Mouse (Mus musculus): ENCODE measurements around the gene Cenpf.

The Cenpf gene

GRCm38 (mm10) chr1:189687654-189688387, at the start of gene Cenpf:
TSS of gene Cenpf (minus strand) at chr1:189688086.
- peak; percentile 94 for DNase-seq (ENCODE audit: low spot score)

- DNase-seq (ENCODE audit: low spot score): no peak
Observed at GRCm38 (mm10) chr1:189732156-189732555, 44.3 kb upstream of the Cenpf start.

GRCm38 (mm10) chr1:189731697-189732096, 43.8 kb upstream of the Cenpf start:
- DNase-seq (ENCODE audit: low spot score): no peak

- no peak for DNase-seq (ENCODE audit: low spot score)
Observed at GRCm38 (mm10) chr1:189729141-189729815, 41.4 kb upstream of the Cenpf start.

GRCm38 (mm10) chr1:189728784-189729115, 40.9 kb upstream of the Cenpf start:
- DNase-seq (ENCODE audit: low spot score): no peak

GRCm38 (mm10) chr1:189727884-189728783, 40.2 kb upstream of the Cenpf start, which contains the start of gene Ptpn14:
TSS of gene Ptpn14 (plus strand) at chr1:189728268.
- DNase-seq (ENCODE audit: low spot score): peak; percentile 74

GRCm38 (mm10) chr1:189727346-189727883, 39.5 kb upstream of the Cenpf start:
- DNase-seq (ENCODE audit: low spot score): peak; percentile 43

- DNase-seq (ENCODE audit: low spot score): no peak
Observed at GRCm38 (mm10) chr1:189726121-189726520, 38.2 kb upstream of the Cenpf start.

GRCm38 (mm10) chr1:189718600-189718999, 30.7 kb upstream of the Cenpf start:
- DNase-seq (ENCODE audit: low spot score): no peak

- no peak for DNase-seq (ENCODE audit: low spot score)
Observed at GRCm38 (mm10) chr1:189717546-189717945, 29.7 kb upstream of the Cenpf start.

GRCm38 (mm10) chr1:189715915-189716797, 28.3 kb upstream of the Cenpf start:
- DNase-seq (ENCODE audit: low spot score): no peak

- no peak for DNase-seq (ENCODE audit: low spot score)
Observed at GRCm38 (mm10) chr1:189709001-189709400, 21.1 kb upstream of the Cenpf start.

GRCm38 (mm10) chr1:189707419-189707818, 19.5 kb upstream of the Cenpf start:
- DNase-seq (ENCODE audit: low spot score): no peak

- DNase-seq (ENCODE audit: low spot score): no peak
Observed at GRCm38 (mm10) chr1:189707014-189707413, 19.1 kb upstream of the Cenpf start.

GRCm38 (mm10) chr1:189706040-189706645, 18.3 kb upstream of the Cenpf start:
- DNase-seq (ENCODE audit: low spot score): no peak

- no peak for DNase-seq (ENCODE audit: low spot score)
Observed at GRCm38 (mm10) chr1:189703591-189703990, 15.7 kb upstream of the Cenpf start.

- no peak for DNase-seq (ENCODE audit: low spot score)
Observed at GRCm38 (mm10) chr1:189703156-189703555, 15.3 kb upstream of the Cenpf start.

- peak; percentile 72 for DNase-seq (ENCODE audit: low spot score)
Observed at GRCm38 (mm10) chr1:189700990-189701389, 13.1 kb upstream of the Cenpf start.

- DNase-seq (ENCODE audit: low spot score): no peak
Observed at GRCm38 (mm10) chr1:189700186-189700585, 12.3 kb upstream of the Cenpf start.

- DNase-seq (ENCODE audit: low spot score): no peak
Observed at GRCm38 (mm10) chr1:189698416-189698815, 10.5 kb upstream of the Cenpf start.

GRCm38 (mm10) chr1:189695321-189695720, 7.4 kb upstream of the Cenpf start:
- DNase-seq (ENCODE audit: low spot score): no peak
